Mouse (Mus musculus) testis, adult 2 months (tissue): Measurements from ENCODE around the gene S100a6. TPM values are rescaled to one million over a fixed set of nuclear protein-coding genes. Genes with fewer than 3 reads are reported as not detected.

ENCODE experiments used
- H3K27ac ChIP-seq: fragments of 200-500 bp; 2 replicates; pipeline ENCODE4 v1.5.1; 2012; ENCODE audit warnings: low read depth, low read length; ENCODE audit not compliant: control insufficient read depth, insufficient read depth
- H3K27me3 ChIP-seq: fragments of 200-500 bp; 2 replicates; pipeline ENCODE4 v1.6.1; 2012; ENCODE audit warnings: mild to moderate bottlenecking, low read length, moderate library complexity; ENCODE audit not compliant: control insufficient read depth, insufficient read depth
- H3K36me3 ChIP-seq: fragments of 200-500 bp; 2 replicates; pipeline ENCODE4 v1.6.1; 2012; ENCODE audit warnings: mild to moderate bottlenecking, low read length; ENCODE audit not compliant: control insufficient read depth, insufficient read depth
- H3K4me1 ChIP-seq: fragments of 200-500 bp; 2 replicates; pipeline ENCODE4 v1.6.1; 2012; ENCODE audit warnings: low read length; ENCODE audit not compliant: control insufficient read depth, insufficient read depth
- H3K4me3 ChIP-seq: fragments of 200-500 bp; 2 replicates; pipeline ENCODE4 v1.5.1; 2012; ENCODE audit warnings: low read depth, mild to moderate bottlenecking, low read length, moderate library complexity, mixed read lengths; ENCODE audit not compliant: control insufficient read depth
- CTCF ChIP-seq: fragments of 200-500 bp; IDR thresholded peaks from 2 replicates; pipeline ENCODE4 v1.5.1; 2012; ENCODE audit warnings: low read depth, mild to moderate bottlenecking, inconsistent platforms, low read length, moderate library complexity; ENCODE audit not compliant: control insufficient read depth, insufficient read depth, insufficient replicate concordance
- POLR2A ChIP-seq: fragments of 200-500 bp; IDR thresholded peaks from 2 replicates; pipeline ENCODE4 v1.6.1; 2012; ENCODE audit warnings: low read depth, mild to moderate bottlenecking, inconsistent platforms, low read length, moderate library complexity; ENCODE audit not compliant: control insufficient read depth
- polyA plus RNA-seq: library from polyadenylated mRNA; depleted of rRNA; stranded (reverse); fragments of >200 nt; gene quantifications from 2 replicates; pipeline ENCODE4 v1.2.3, GENCODE M21; 2012

The S100a6 gene
- polyA plus RNA-seq, 1 experiment, result 13.0 TPM

DNA sequence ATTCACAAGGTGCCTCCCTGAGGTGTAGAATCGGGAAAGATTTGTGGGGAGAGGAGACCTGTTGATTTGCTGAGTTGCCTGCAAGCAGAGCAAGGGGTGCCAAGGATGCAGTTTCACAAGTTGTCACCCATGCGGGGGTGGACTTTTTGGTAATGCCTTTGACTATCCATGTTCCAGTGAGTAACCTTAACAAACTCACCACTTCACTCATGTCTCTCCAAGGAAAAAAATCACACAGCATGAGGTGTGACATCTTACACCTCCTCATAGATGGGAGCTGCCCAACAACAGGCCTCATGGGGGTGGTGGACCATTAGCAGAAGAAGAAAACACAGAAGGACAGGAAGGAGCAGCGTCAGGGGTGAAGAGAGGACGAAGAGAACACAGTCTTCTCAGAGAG, 30.1 kb upstream of the S100a6 start:
- TF ChIP-seq POLR2A (no peak), CTCF (no peak)
- H3K4me3 ChIP-seq, result no peak overlapping the region
- no peaks in the 10 kb centered on the region for H3K36me3 ChIP-seq
- H3K27ac ChIP-seq, result no peak overlapping the region
- peaks cover 14% of the 10 kb centered on the region for H3K4me1 ChIP-seq
- H3K27me3 ChIP-seq, result no peaks in the 10 kb centered on the region

GRCm38 (mm10) chr3:90583893-90584292, 28.8 kb upstream of the S100a6 start:
- no peaks in the 10 kb centered on the region for H3K27me3 ChIP-seq
- no peaks in the 10 kb centered on the region for H3K36me3 ChIP-seq
- no peak overlapping the region for H3K27ac ChIP-seq
- no peak overlapping the region for H3K4me3 ChIP-seq
- TF ChIP-seq POLR2A (no peak), CTCF (no peak)
- peaks cover 14% of the 10 kb centered on the region for H3K4me1 ChIP-seq

- peaks cover 14% of the 10 kb centered on the region for H3K4me1 ChIP-seq
- H3K27ac ChIP-seq, result no peak overlapping the region
- H3K27me3 ChIP-seq, result no peaks in the 10 kb centered on the region
- H3K4me3 ChIP-seq, result no peak overlapping the region; the same call in 1 of the 2 replicates
- no peaks in the 10 kb centered on the region for H3K36me3 ChIP-seq
- TF ChIP-seq CTCF (peak; percentile 79), POLR2A (no peak)
Observed at GRCm38 (mm10) chr3:90585595-90585994, 27.1 kb upstream of the S100a6 start.

- H3K4me1 ChIP-seq, result peaks cover 14% of the 10 kb centered on the region
- no peak overlapping the region for H3K27ac ChIP-seq
- H3K4me3 ChIP-seq, result no peak overlapping the region
- TF ChIP-seq POLR2A (no peak), CTCF (no peak)
- H3K27me3 ChIP-seq, result no peaks in the 10 kb centered on the region
- H3K36me3 ChIP-seq, result no peaks in the 10 kb centered on the region
Observed at GRCm38 (mm10) chr3:90586016-90586643, 26.6 kb upstream of the S100a6 start.

DNA sequence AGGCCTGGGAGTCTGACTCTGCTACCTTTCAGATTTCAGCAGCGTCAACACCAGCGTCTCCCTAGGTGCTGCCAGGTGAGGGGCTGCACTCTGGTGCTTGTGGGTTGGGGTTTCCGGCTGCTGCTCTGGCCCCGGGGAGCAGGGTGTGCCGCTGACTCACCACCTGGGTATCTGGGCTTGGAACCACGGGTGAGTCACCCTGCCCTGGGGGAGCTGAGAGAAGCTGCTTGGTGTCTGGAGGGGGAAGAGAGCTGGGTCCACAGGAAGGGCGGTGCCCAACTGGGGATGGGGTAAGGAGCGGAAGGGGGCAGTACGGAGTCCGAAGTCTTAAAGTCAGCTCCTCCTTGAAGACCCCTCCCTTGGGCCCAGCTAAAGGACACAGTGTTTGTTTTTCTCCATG, 25.8 kb upstream of the S100a6 start:
- Histone ChIP-seq H3K36me3 (no peaks in the 10 kb centered on the region), H3K4me1 (peaks cover 14% of the 10 kb centered on the region), H3K4me3 (no peak overlapping the region), H3K27me3 (no peaks in the 10 kb centered on the region), H3K27ac (peak overlapping the region; percentile 44; the same call in 1 of the 2 replicates)
- no peak for TF ChIP-seq CTCF
- TF ChIP-seq POLR2A, result no peak

DNA sequence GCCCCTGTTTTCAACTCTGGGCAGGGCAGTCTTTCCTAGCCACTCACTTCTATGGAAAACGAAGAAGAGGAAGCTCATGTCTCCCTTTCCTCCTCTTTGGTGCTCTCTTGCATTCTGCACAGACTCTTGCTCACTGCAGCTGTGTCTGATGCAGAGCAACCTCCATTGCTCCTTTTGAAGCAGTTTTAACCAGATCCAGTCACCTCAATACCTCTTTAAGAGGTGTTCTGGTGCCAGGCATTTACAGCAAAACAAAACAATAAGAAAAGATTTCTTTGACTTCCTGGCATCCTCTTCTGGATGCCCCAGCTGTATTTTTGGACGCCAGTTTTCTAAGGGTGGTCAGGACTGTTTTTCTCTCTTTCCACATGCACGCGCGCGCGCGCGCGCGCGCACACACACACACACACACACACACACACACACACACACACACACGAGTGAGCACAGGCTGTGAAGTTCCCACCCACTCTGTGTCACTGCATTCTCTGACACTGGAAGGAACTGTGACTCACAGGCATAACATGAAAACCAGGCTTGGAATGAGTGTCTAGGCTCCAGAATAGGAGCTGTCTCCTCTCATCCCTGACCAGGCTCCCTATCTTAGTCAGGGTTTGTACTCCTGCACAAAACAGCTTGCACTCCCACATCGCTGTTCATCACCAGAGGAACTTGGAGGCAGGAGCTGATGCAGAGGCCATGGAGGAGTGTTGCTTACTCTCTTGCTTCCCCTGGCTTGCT, 25.2 kb upstream of the S100a6 start:
- Histone ChIP-seq H3K27me3 (no peaks in the 10 kb centered on the region), H3K27ac (peak overlapping the region; percentile 44; the same call in 1 of the 2 replicates), H3K4me3 (no peak overlapping the region), H3K4me1 (peaks cover 14% of the 10 kb centered on the region), H3K36me3 (no peaks in the 10 kb centered on the region)
- TF ChIP-seq POLR2A, result no peak
- TF ChIP-seq CTCF, result no peak

DNA sequence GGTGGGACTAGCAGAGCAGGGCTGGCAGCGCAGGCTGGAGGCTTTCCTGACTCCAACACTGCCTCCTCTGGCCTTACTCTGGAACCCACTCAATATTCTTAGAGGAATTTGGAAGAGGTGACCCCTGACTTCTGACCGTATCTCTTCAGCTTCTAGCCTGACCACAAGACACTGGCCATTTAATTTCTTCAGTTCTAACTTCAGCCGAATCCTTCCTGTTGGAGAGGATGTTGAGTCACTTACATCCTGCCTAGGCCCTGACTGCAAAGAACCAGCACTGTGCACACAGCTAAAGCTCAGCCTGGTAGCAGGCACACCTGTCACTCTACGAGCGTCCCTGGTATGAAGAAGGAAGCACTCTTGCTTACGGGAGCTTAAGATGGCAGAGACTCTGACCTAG, 23.3 kb upstream of the S100a6 start:
- no peaks in the 10 kb centered on the region for H3K36me3 ChIP-seq
- H3K27me3 ChIP-seq, result no peaks in the 10 kb centered on the region
- H3K27ac ChIP-seq, result no peak overlapping the region
- peaks cover 14% of the 10 kb centered on the region for H3K4me1 ChIP-seq
- H3K4me3 ChIP-seq, result no peak overlapping the region
- TF ChIP-seq POLR2A (no peak), CTCF (no peak)

GRCm38 (mm10) chr3:90589947-90590346, 22.7 kb upstream of the S100a6 start, which contains the start of gene S100a2:
Gene S100a2 (plus strand): TSS chr3:90590247.
- Histone ChIP-seq H3K4me1 (peaks cover 14% of the 10 kb centered on the region), H3K27me3 (no peaks in the 10 kb centered on the region)

More at GRCm38 (mm10) chr3:90589947-90590346, 22.7 kb upstream of the S100a6 start, which contains the start of gene S100a2:
- no peaks in the 10 kb centered on the region for H3K36me3 ChIP-seq
- H3K27ac ChIP-seq, result no peak within 1 kb of the TSS
- no peak within 1 kb of the TSS for H3K4me3 ChIP-seq
- TF ChIP-seq CTCF (no peak), POLR2A (no peak)
